Mouse (Mus musculus) liver, embryonic 14.5 days (tissue): ENCODE data around the gene Tas1r1. TPM values are rescaled to one million over a fixed set of nuclear protein-coding genes. Genes with fewer than 3 reads are reported as not detected.
A peak's percentile ranks its signal among the peaks of the same experiment; 100 is the strongest.

Experiments
- ATAC-seq: fragments of 200-750 bp; cut with Nextera tagmentation; 2 replicates; pipeline ENCODE4 v1.8.0; 2017; ENCODE audit warnings: moderate number of reproducible peaks, mild to moderate bottlenecking, moderate library complexity; ENCODE audit not compliant: insufficient read depth
- DNase-seq, 3 experiments: peaks; one replicate each; pipeline ENCODE4 v3.0.0-alpha.2; 2012 to 2013; ENCODE audit warnings: low read depth in 3 of 3, low spot score in 3 of 3
- H3K27ac ChIP-seq: fragments of 300-500 bp; sonication (generic); 2 replicates; pipeline ENCODE4 v1.5.1; 2014; ENCODE audit warnings: moderate library complexity, mild to moderate bottlenecking, control low read depth, inconsistent platforms
- H3K27me3 ChIP-seq: fragments of 300-500 bp; sonication (generic); 2 replicates; pipeline ENCODE4 v1.6.1; 2014; ENCODE audit warnings: mild to moderate bottlenecking, low read length, moderate library complexity; ENCODE audit not compliant: control insufficient read depth, insufficient read depth
- H3K36me3 ChIP-seq: fragments of 300-500 bp; sonication (generic); replicated peaks from 2 replicates; pipeline ENCODE4 v1.6.1; 2014; ENCODE audit warnings: low read depth; ENCODE audit not compliant: control insufficient read depth, insufficient read depth
- H3K4me1 ChIP-seq, 2 experiments: fragments of 200-500 bp in 1 of 2; fragments of 300-500 bp in 1 of 2; sonication (generic) in 1 of 2; replicated peaks; 2 replicates each; pipeline ENCODE4 v1.6.1; 2012 to 2014; ENCODE audit warnings: antibody characterized with exemption in 1 of 2, inconsistent platforms in 1 of 2, low read length in 1 of 2; ENCODE audit not compliant: control insufficient read depth in 2 of 2, insufficient read depth in 2 of 2
- H3K4me2 ChIP-seq: fragments of 300-500 bp; sonication (generic); 2 replicates; pipeline ENCODE4 v1.6.1; 2014; ENCODE audit warnings: low read depth, mild to moderate bottlenecking, control low read depth, moderate library complexity
- H3K4me3 ChIP-seq, 2 experiments: fragments of 200-500 bp in 1 of 2; fragments of 300-500 bp in 1 of 2; sonication (generic) in 1 of 2; 2 replicates each; pipeline ENCODE4 v1.5.1; 2012 to 2014; ENCODE audit warnings: low read depth in 2 of 2, low read length in 2 of 2, mild to moderate bottlenecking in 2 of 2, control low read depth in 1 of 2, inconsistent platforms in 1 of 2, moderate library complexity in 1 of 2; ENCODE audit not compliant: insufficient read depth in 1 of 2
- H3K9ac ChIP-seq: fragments of 300-500 bp; sonication (generic); replicated peaks from 2 replicates; pipeline ENCODE4 v1.6.1; 2014; ENCODE audit warnings: mild to moderate bottlenecking, control low read depth, moderate library complexity
- H3K9me3 ChIP-seq: fragments of 300-500 bp; sonication (generic); 2 replicates; pipeline ENCODE4 v1.6.1; 2016; ENCODE audit warnings: low read length, mixed read lengths; ENCODE audit not compliant: control insufficient read depth
- CTCF ChIP-seq: IDR thresholded peaks from 2 replicates; pipeline ENCODE4 v1.5.1; 2016; ENCODE audit warnings: antibody characterized with exemption, low read depth, control low read depth
- EP300 ChIP-seq: IDR thresholded peaks from 2 replicates; pipeline ENCODE4 v1.6.1; 2016; ENCODE audit warnings: antibody characterized with exemption, low read depth
- WGBS: fragments of 180-500 bp; shearing (Covaris S2); extraction: QIAGEN DNeasy Blood & Tissue Kit; methylation state at CpG from one replicate; pipeline ENCODE4 v1.1.7; 2014; ENCODE audit not compliant: insufficient replicate concordance; 5-methylcytosine and 5-hydroxymethylcytosine counted together
- polyA plus RNA-seq, 2 experiments: library from polyadenylated mRNA; depleted of rRNA in 1 of 2; stranded (reverse) in 1 of 2; unstranded in 1 of 2; fragments of >200 nt; fragmentation: Nextera tagmentation in 1 of 2; extraction: Ambion mirVana in 1 of 2; gene quantifications; 2 replicates each; pipeline versions ENCODE4 v1.2.1 to v1.2.3; 2012 to 2014

Gene Tas1r1
- polyA plus RNA-seq, 2 experiments: 0.03 TPM; not detected in 1

GRCm38 (mm10) chr4:152001335-152001734 is 37.0 kb downstream of the Tas1r1 start:
- H3K9me3 ChIP-seq: no peaks in the 10 kb centered on the region
- H3K4me3 ChIP-seq: no peak overlapping the region
- DNase-seq: no peak
- ATAC-seq: no peak
- TF ChIP-seq CTCF (no peak; the same call in 1 of the 2 replicates), EP300 (no peak)
- no peak overlapping the region for H3K27ac ChIP-seq
- peaks cover 9 to 10% of the 10 kb centered on the region in 2 experiments for H3K4me1 ChIP-seq
- no peaks in the 10 kb centered on the region for H3K36me3 ChIP-seq
- H3K4me2 ChIP-seq: no peak overlapping the region
- WGBS: 55% methylated on average over 4 of the region's 4 CpGs
- no peak overlapping the region for H3K9ac ChIP-seq
- no peaks in the 10 kb centered on the region for H3K27me3 ChIP-seq

- ATAC-seq: no peak
- no peaks in the 10 kb centered on the region for H3K9me3 ChIP-seq
- no peak for DNase-seq
- H3K4me2 ChIP-seq: no peak overlapping the region
- H3K27me3 ChIP-seq: no peaks in the 10 kb centered on the region
- TF ChIP-seq EP300: no peak
- no peak for TF ChIP-seq CTCF
- peaks cover 9 to 10% of the 10 kb centered on the region in 2 experiments for H3K4me1 ChIP-seq
- H3K4me3 ChIP-seq: no peak overlapping the region
- H3K27ac ChIP-seq: no peak overlapping the region
- no peaks in the 10 kb centered on the region for H3K36me3 ChIP-seq
- 50% methylated on average over 4 of the region's 4 CpGs for WGBS
- no peak overlapping the region for H3K9ac ChIP-seq
These were observed 37.5 kb downstream of the Tas1r1 start for GRCm38 (mm10) chr4:152000906-152001305.

- 19% methylated on average over 3 of the region's 3 CpGs for WGBS
- TF ChIP-seq CTCF: no peak
- no peak for TF ChIP-seq EP300
These were observed 38.9 kb downstream of the Tas1r1 start for GRCm38 (mm10) chr4:151999481-151999880.

GRCm38 (mm10) chr4:151997701-151998100 is 40.7 kb downstream of the Tas1r1 start:
- H3K4me2 ChIP-seq: peak overlapping the region; percentile 85
- ATAC-seq: no peak
- H3K9ac ChIP-seq: peak overlapping the region; percentile 97
- peaks cover 14% of the 10 kb centered on the region for H3K27me3 ChIP-seq
- peak overlapping the region in 1 of 2 experiments; percentile 81; a peak in 2 of 4 replicates for H3K4me3 ChIP-seq
- no peak for DNase-seq
- peaks cover 14 to 19% of the 10 kb centered on the region in 2 experiments for H3K4me1 ChIP-seq
- TF ChIP-seq CTCF (no peak), EP300 (no peak)
- no peaks in the 10 kb centered on the region for H3K9me3 ChIP-seq
- no peaks in the 10 kb centered on the region for H3K36me3 ChIP-seq
- 42% methylated on average over 3 of the region's 3 CpGs for WGBS
- no peak overlapping the region for H3K27ac ChIP-seq

More at GRCm38 (mm10) chr4:151999481-151999880, 38.9 kb downstream of the Tas1r1 start:
- ATAC-seq: no peak
- Histone ChIP-seq H3K4me3 (no peak overlapping the region), H3K27me3 (peaks cover 6% of the 10 kb centered on the region), H3K27ac (no peak overlapping the region), H3K9ac (no peak overlapping the region), H3K36me3 (no peaks in the 10 kb centered on the region), H3K9me3 (no peaks in the 10 kb centered on the region), H3K4me2 (no peak overlapping the region), H3K4me1 (peaks cover 11 to 12% of the 10 kb centered on the region in 2 experiments)
- no peak for DNase-seq

GRCm38 (mm10) chr4:151996951-151997222 is 41.5 kb downstream of the Tas1r1 start:
- no peaks in the 10 kb centered on the region for H3K9me3 ChIP-seq
- WGBS: 3% methylated on average over 13 of the region's 13 CpGs
- ATAC-seq (no peak), DNase-seq (no peak)
- peak overlapping the region; percentile 80 for H3K27ac ChIP-seq
- H3K4me2 ChIP-seq: peak overlapping the region; percentile 85
- peaks cover 14 to 19% of the 10 kb centered on the region in 2 experiments for H3K4me1 ChIP-seq
- H3K27me3 ChIP-seq: peaks cover 14% of the 10 kb centered on the region
- TF ChIP-seq EP300: no peak
- TF ChIP-seq CTCF: no peak
- H3K36me3 ChIP-seq: peaks cover 3% of the 10 kb centered on the region; the same call in 1 of the 2 replicates
- peak overlapping the region; percentile 81 to 83 for H3K4me3 ChIP-seq
- peak overlapping the region; percentile 97 for H3K9ac ChIP-seq
